Mouse (Mus musculus): ENCODE measurements around the gene Clpp. TPM values are rescaled to one million over a fixed set of nuclear protein-coding genes. Genes with fewer than 3 reads are reported as not detected.

The Clpp gene
- 10 to 100 TPM; 31.2 to 33.7 TPM for total RNA-seq (2023)

DNA sequence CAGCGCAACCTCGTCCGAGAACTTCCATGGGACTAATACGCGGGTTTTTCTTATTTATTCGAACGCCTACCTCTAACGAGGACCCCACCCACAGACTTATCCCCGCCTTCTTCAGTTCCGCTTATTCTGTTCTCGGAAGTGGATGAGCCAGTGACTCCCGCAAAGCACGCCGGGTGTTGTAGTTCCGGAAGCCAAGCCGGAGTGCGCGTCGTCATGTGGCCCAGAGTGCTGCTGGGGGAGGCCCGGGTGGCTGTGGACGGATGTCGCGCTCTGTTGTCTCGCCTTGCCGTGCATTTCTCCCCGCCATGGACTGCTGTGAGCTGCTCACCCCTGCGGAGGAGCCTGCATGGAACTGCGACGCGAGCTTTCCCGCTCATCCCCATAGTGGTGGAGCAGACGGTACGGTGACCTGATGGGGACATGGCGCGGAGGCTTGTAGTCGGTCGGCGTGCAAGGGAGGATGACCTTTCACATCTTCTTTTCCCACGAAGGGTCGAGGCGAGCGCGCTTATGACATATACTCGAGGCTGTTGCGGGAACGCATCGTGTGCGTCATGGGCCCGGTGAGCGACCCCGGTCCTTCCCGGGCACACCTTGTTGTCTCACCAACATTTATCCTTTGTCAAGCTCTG lies at the start of gene Clpp:
TSS of gene Clpp (plus strand) at position 191 of the 632 bp plus-strand sequence.

DNA sequence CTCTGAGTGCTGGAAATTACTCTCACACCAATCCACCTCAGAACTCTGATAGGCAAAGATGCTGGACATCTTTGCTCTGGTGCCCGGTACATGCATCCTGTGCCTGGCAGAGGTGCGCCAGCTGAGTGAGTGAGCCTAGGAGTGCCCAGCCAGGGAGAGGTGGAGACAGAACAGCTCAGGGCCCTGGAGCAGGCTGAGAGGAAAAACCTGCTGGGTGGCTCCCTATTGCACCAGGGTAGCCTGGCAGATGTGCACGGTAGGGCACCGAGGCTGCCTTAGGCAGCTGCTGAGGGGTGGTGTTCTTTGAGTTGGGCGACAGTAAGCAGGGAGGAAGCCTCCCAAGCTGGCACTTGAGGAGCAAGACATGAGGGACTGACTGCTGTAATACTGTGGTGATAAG lies 8.1 kb upstream of the Clpp start, which contains the start of gene Acer1:
TSS of gene Acer1 (minus strand) at position 114 of the 400 bp plus-strand sequence.

GRCm38 (mm10) chr17:56997029-56997667 lies 7.0 kb downstream of the Clpp start, which contains the start of gene Alkbh7:
Gene Alkbh7 (plus strand): TSS chr17:56997339.

GRCm38 (mm10) chr17:56999968-57000609 lies 10.0 kb downstream of the Clpp start, which contains the start of gene Pspn:
Gene Pspn (minus strand): TSS chr17:57000018.

DNA sequence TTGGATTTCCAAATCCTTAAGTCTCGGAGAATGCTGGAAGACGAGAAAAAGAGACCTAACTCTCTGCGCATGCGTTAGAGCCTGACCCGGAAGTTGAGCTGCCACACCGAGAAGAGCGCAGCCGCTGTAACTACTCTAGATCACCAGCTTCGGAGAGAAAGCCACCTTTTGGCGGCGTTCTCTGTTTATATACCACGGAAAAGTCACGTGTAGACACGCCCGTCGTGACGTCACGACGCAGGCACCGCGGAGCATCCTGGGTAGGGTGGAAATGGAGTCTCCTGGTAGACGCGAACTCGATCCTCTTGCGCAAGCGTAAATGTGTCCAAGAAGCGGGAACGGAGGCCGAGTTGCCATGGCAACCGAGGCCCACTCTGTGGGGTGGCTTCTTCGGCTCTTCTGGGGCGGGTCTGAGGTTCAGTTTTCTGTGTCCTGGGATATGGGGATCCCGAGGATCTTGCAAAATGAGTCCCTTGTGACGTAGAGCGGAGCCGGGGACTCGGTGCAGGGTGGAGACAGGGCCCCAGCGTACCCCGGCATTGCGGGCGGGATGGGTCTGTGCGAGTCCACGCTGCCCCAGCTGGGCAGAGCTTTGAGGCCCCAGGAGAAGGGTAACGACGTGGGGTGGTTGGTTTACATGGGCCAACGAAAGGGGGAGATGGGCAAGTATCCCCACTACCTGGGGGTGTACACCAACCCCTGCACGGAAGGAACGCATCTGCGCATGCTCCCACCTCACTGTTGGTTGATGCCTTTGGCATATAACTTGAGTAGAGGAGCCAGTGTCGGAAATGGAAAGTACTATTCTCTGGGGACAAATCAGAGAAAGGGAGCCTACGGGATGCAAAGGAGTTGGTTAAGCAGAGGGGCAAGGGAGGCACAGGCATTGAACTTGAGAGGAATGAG lies 21.4 kb downstream of the Clpp start, which contains the start of the genes Gtf2f1 and Gm17949:
TSS of gene Gtf2f1 (minus strand) at position 53 of the 906 bp plus-strand sequence.
TSS of gene Gm17949 (plus strand) at position 234 of the 906 bp plus-strand sequence.

GRCm38 (mm10) chr17:57030931-57031660 lies 41.0 kb downstream of the Clpp start, which contains the start of gene Khsrp:
Gene Khsrp (minus strand): TSS chr17:57031522.

GRCm38 (mm10) chr17:57041554-57041953 lies 51.4 kb downstream of the Clpp start, which contains the start of gene Slc25a41:
Gene Slc25a41 (minus strand): TSS chr17:57041654.

Other genes with a start within 250 kb of the Clpp start
- gene Nrtn, start 232.8 kb upstream of the Clpp start, total RNA-seq (2023), result not detected
- gene Dus3l, start 225.5 kb upstream of the Clpp start, total RNA-seq (2023), result 10 to 100 TPM; 57.0 to 57.2 TPM
- 1 to 10 TPM; 1.2 to 1.8 TPM for gene Prr22, start 220.1 kb upstream of the Clpp start, total RNA-seq (2023)
- 10 to 100 TPM; 18.2 to 18.7 TPM for gene Rfx2, start 159.3 kb upstream of the Clpp start, total RNA-seq (2023)
- not detected for gene Acsbg2, start 115.9 kb upstream of the Clpp start, total RNA-seq (2023)
- gene 1700061G19Rik, start 114.8 kb upstream of the Clpp start, total RNA-seq (2023), result 1 to 10 TPM; 1.3 to 1.4 TPM
- 10 to 100 TPM; 38.4 to 44.5 TPM for gene Mllt1, start 54.9 kb upstream of the Clpp start, total RNA-seq (2023)
- gene Acer1, start 8.2 kb upstream of the Clpp start, total RNA-seq (2023), result not detected
- 10 to 100 TPM; 12.5 to 13.6 TPM for gene Alkbh7, start 7.0 kb downstream of the Clpp start, total RNA-seq (2023)
- 1 to 10 TPM; 2.4 to 2.7 TPM for gene Pspn, start 9.7 kb downstream of the Clpp start, total RNA-seq (2023)
- 10 to 100 TPM; 51.1 to 57.4 TPM for gene Gtf2f1, start 21.0 kb downstream of the Clpp start, total RNA-seq (2023)
- gene Gm17949, start 21.2 kb downstream of the Clpp start, total RNA-seq (2023), result not detected
- 100 to 1,000 TPM; 134 to 144 TPM for gene Khsrp, start 41.2 kb downstream of the Clpp start, total RNA-seq (2023)
- not detected for gene Slc25a41, start 51.3 kb downstream of the Clpp start, total RNA-seq (2023)
- gene Crb3, start 68.8 kb downstream of the Clpp start, total RNA-seq (2023), result 1 to 10 TPM in 1 of 2 experiments, under 1 TPM in 1; 0.99 to 1.6 TPM
- 10 to 100 TPM; 27.8 to 38.7 TPM for gene Slc25a23, start 69.6 kb downstream of the Clpp start, total RNA-seq (2023)
- gene Dennd1c, start 88.2 kb downstream of the Clpp start, total RNA-seq (2023), result 100 to 1,000 TPM; 182 to 245 TPM
- 1 to 10 TPM; 1.4 to 1.5 TPM for gene Tubb4a, start 97.5 kb downstream of the Clpp start, total RNA-seq (2023)
- gene Tnfsf9, start 115.0 kb downstream of the Clpp start, total RNA-seq (2023), result 1 to 10 TPM; 2.0 to 3.2 TPM
- gene Cd70, start 159.5 kb downstream of the Clpp start, total RNA-seq (2023), result not detected
- gene Tnfsf14, start 203.9 kb downstream of the Clpp start, total RNA-seq (2023), result 10 to 100 TPM in 1 of 2 experiments, 1 to 10 TPM in 1; 7.2 to 13.8 TPM
- 1 to 10 TPM in 1 of 2 experiments, under 1 TPM in 1; 0.71 to 3.3 TPM for gene C3, start 237.8 kb downstream of the Clpp start, total RNA-seq (2023)